Mouse (Mus musculus): ENCODE results near the gene Rassf1. TPM values are rescaled to one million over a fixed set of nuclear protein-coding genes. Genes with fewer than 3 reads are reported as not detected.
"Not testable (repeated sequence)": the region's sequence is repeated elsewhere in the genome, so short reads cannot be mapped to it uniquely, and the experiment has no call there.

The Rassf1 gene
- polyA plus RNA-seq, 1 experiment from 2014 or later, result 47.7 TPM

- Histone ChIP-seq H3K4me1 (ENCODE audit: control insufficient read depth in 2 of 2, insufficient read depth in 2 of 2, low read length in 2 of 2) (peaks cover 27 to 50% of the 10 kb centered on the region in 2 experiments), H3K4me2 (ENCODE audit: low read length) (peak overlapping the region; percentile 21), H3K36me3 (ENCODE audit: control insufficient read depth, insufficient read depth, low read length) (peaks cover 52% of the 10 kb centered on the region), H3K27ac (replicated peaks in 1 of 2; ENCODE audit: control insufficient read depth in 1 of 2, insufficient read depth in 1 of 2, low read depth in 2 of 2, low read length in 2 of 2) (peak overlapping the region in 1 of 2 experiments; percentile 92; a peak in 2 of 4 replicates)
- not testable (repeated sequence) for H3K4me3 ChIP-seq (ENCODE audit: control insufficient read depth in 1 of 2, insufficient read depth in 1 of 2, low read depth in 1 of 2, low read length in 2 of 2); H3K9ac ChIP-seq (ENCODE audit: low read length); ATAC-seq (ENCODE audit: insufficient number of reproducible peaks, insufficient read depth, low FRiP score, low read depth); H3K27me3 ChIP-seq (ENCODE audit: control insufficient read depth, insufficient read depth, low read length); H3K9me3 ChIP-seq (ENCODE audit: control insufficient read depth, low read length)
- WGBS, result 47% methylated on average over 5 of the region's 5 CpGs
Measured at GRCm38 (mm10) chr9:107565556-107565955, 14.2 kb downstream of the Rassf1 start.

- Histone ChIP-seq H3K36me3 (ENCODE audit: control insufficient read depth, insufficient read depth, low read length) (peaks cover 52% of the 10 kb centered on the region), H3K27ac (replicated peaks in 1 of 2; ENCODE audit: control insufficient read depth in 1 of 2, insufficient read depth in 1 of 2, low read depth in 2 of 2, low read length in 2 of 2) (peak overlapping the region; percentile 75 to 92), H3K4me1 (ENCODE audit: control insufficient read depth in 2 of 2, insufficient read depth in 2 of 2, low read length in 2 of 2) (peaks cover 33 to 56% of the 10 kb centered on the region in 2 experiments), H3K9me3 (ENCODE audit: control insufficient read depth, low read length) (no peaks in the 10 kb centered on the region), H3K27me3 (ENCODE audit: control insufficient read depth, insufficient read depth, low read length) (no peaks in the 10 kb centered on the region), H3K9ac (ENCODE audit: low read length) (0 out of 2 replicates have a peak overlapping the region, but pooled peaks have one; percentile 35), H3K4me2 (ENCODE audit: low read length) (peak overlapping the region; percentile 97), H3K4me3 (ENCODE audit: control insufficient read depth in 1 of 2, insufficient read depth in 1 of 2, low read depth in 1 of 2, low read length in 2 of 2) (no peak overlapping the region)
- ATAC-seq (ENCODE audit: insufficient number of reproducible peaks, insufficient read depth, low FRiP score, low read depth), result no peak
- 46% methylated on average over 15 of the region's 15 CpGs for WGBS
Measured at GRCm38 (mm10) chr9:107566041-107566709, 14.8 kb downstream of the Rassf1 start.

DNA sequence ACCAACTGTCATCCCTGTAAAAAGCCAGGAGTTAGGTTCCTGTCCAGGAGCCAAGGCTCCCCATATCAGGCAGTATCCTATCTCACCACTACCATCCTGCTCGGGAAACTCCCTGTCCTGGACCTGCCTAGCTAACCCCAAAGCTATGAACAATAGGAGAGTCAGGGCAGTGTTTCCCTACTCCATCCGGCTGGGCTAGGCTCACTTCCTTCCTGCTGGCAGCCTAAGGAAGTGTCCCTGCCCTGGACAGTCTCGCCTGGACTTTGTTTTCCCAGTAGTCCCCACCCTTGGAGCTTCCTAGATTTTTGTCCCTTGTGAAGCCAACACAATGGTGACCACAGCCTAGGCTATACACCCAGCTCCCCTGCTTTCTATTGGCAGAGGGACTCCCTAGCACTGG is 15.5 kb downstream of the Rassf1 start:
- H3K4me1 ChIP-seq (ENCODE audit: control insufficient read depth in 2 of 2, insufficient read depth in 2 of 2, low read length in 2 of 2), result peaks cover 38 to 61% of the 10 kb centered on the region in 2 experiments
- H3K27me3 ChIP-seq (ENCODE audit: control insufficient read depth, insufficient read depth, low read length), result no peaks in the 10 kb centered on the region
- H3K9ac ChIP-seq (ENCODE audit: low read length), result no peak overlapping the region
- H3K9me3 ChIP-seq (ENCODE audit: control insufficient read depth, low read length), result no peaks in the 10 kb centered on the region
- peak; percentile 42; the same call in 1 of the 2 replicates for ATAC-seq (ENCODE audit: insufficient number of reproducible peaks, insufficient read depth, low FRiP score, low read depth)
- peak overlapping the region; percentile 87 to 92 for H3K27ac ChIP-seq (replicated peaks in 1 of 2; ENCODE audit: control insufficient read depth in 1 of 2, insufficient read depth in 1 of 2, low read depth in 2 of 2, low read length in 2 of 2)
- H3K4me3 ChIP-seq (ENCODE audit: control insufficient read depth in 1 of 2, insufficient read depth in 1 of 2, low read depth in 1 of 2, low read length in 2 of 2), result no peak overlapping the region
- WGBS, result 54% methylated on average over 3 of the region's 3 CpGs
- H3K36me3 ChIP-seq (ENCODE audit: control insufficient read depth, insufficient read depth, low read length), result peaks cover 52% of the 10 kb centered on the region
- H3K4me2 ChIP-seq (ENCODE audit: low read length), result peak overlapping the region; percentile 97

DNA sequence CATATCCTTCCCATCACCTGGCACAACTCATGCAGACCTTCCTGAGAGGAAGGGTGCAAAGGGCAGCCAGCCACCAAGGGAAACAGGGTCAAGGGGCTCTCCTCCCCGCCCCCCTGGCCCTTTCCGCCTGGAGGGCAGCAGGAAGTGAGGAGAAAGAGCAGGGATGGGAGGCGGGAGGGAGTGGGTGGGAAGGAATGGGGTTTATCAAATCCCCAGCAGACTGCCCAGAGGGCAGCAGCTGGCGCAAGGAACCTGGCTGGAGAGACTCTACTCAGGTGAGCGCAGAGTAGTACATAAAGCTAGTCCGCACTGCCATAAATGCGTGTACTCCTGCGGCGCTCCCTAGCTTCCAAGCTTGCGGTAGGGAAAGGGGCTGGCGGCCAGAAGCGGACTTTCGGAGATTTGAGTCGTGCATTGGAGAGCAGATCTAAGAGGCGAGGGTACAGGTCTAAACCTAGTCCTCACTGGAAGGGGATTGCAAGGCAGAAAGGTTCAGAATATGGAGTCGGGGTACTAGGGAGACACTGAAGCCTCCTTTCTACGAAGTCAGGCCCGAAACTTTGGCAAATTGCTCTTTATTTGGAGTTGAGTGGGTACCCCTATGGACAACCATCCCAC is 16.5 kb downstream of the Rassf1 start, which contains the start of gene Hyal2:
TSS of gene Hyal2 (plus strand) at position 244 of the 618 bp plus-strand sequence.
- peaks cover 54% of the 10 kb centered on the region for H3K36me3 ChIP-seq (ENCODE audit: control insufficient read depth, insufficient read depth, low read length)
- H3K4me1 ChIP-seq (ENCODE audit: control insufficient read depth in 2 of 2, insufficient read depth in 2 of 2, low read length in 2 of 2), result peaks cover 38 to 61% of the 10 kb centered on the region in 2 experiments
- ATAC-seq (ENCODE audit: insufficient number of reproducible peaks, insufficient read depth, low FRiP score, low read depth), result no peak
- WGBS, result 8% methylated on average over 18 of the region's 18 CpGs
- H3K9me3 ChIP-seq (ENCODE audit: control insufficient read depth, low read length), result no peaks in the 10 kb centered on the region
- peak within 1 kb of the TSS; percentile 87 to 92 for H3K27ac ChIP-seq (replicated peaks in 1 of 2; ENCODE audit: control insufficient read depth in 1 of 2, insufficient read depth in 1 of 2, low read depth in 2 of 2, low read length in 2 of 2)
- peak within 1 kb of the TSS; percentile 97 for H3K4me2 ChIP-seq (ENCODE audit: low read length)
- no peaks in the 10 kb centered on the region for H3K27me3 ChIP-seq (ENCODE audit: control insufficient read depth, insufficient read depth, low read length)
- H3K4me3 ChIP-seq (ENCODE audit: control insufficient read depth in 1 of 2, insufficient read depth in 1 of 2, low read depth in 1 of 2, low read length in 2 of 2), result peak within 1 kb of the TSS; percentile 77 to 88
- H3K9ac ChIP-seq (ENCODE audit: low read length), result peak within 1 kb of the TSS; percentile 92

- H3K36me3 ChIP-seq (ENCODE audit: control insufficient read depth, insufficient read depth, low read length), result peaks cover 62% of the 10 kb centered on the region
- ATAC-seq (ENCODE audit: insufficient number of reproducible peaks, insufficient read depth, low FRiP score, low read depth), result peak; percentile 72
- peaks cover 38 to 60% of the 10 kb centered on the region in 2 experiments for H3K4me1 ChIP-seq (ENCODE audit: control insufficient read depth in 2 of 2, insufficient read depth in 2 of 2, low read length in 2 of 2)
- under 1% methylated on average over 41 of the region's 41 CpGs for WGBS
- no peaks in the 10 kb centered on the region for H3K27me3 ChIP-seq (ENCODE audit: control insufficient read depth, insufficient read depth, low read length)
- H3K27ac ChIP-seq (replicated peaks in 1 of 2; ENCODE audit: control insufficient read depth in 1 of 2, insufficient read depth in 1 of 2, low read depth in 2 of 2, low read length in 2 of 2), result peak overlapping the region; percentile 87 to 92
- peak overlapping the region; percentile 77 to 88 for H3K4me3 ChIP-seq (ENCODE audit: control insufficient read depth in 1 of 2, insufficient read depth in 1 of 2, low read depth in 1 of 2, low read length in 2 of 2)
- no peaks in the 10 kb centered on the region for H3K9me3 ChIP-seq (ENCODE audit: control insufficient read depth, low read length)
- H3K9ac ChIP-seq (ENCODE audit: low read length), result peak overlapping the region; percentile 92
- peak overlapping the region; percentile 97 for H3K4me2 ChIP-seq (ENCODE audit: low read length)
Measured at GRCm38 (mm10) chr9:107568331-107569261, 17.2 kb downstream of the Rassf1 start.

GRCm38 (mm10) chr9:107569270-107569669 is 17.9 kb downstream of the Rassf1 start:
- peak; percentile 3; the same call in 1 of the 2 replicates for ATAC-seq (ENCODE audit: insufficient number of reproducible peaks, insufficient read depth, low FRiP score, low read depth)
- Histone ChIP-seq H3K4me3 (ENCODE audit: control insufficient read depth in 1 of 2, insufficient read depth in 1 of 2, low read depth in 1 of 2, low read length in 2 of 2) (peak overlapping the region; percentile 77 to 88), H3K9ac (ENCODE audit: low read length) (peak overlapping the region; percentile 92), H3K9me3 (ENCODE audit: control insufficient read depth, low read length) (no peaks in the 10 kb centered on the region), H3K4me1 (ENCODE audit: control insufficient read depth in 2 of 2, insufficient read depth in 2 of 2, low read length in 2 of 2) (peaks cover 32 to 53% of the 10 kb centered on the region in 2 experiments), H3K27ac (replicated peaks in 1 of 2; ENCODE audit: control insufficient read depth in 1 of 2, insufficient read depth in 1 of 2, low read depth in 2 of 2, low read length in 2 of 2) (peak overlapping the region; percentile 87 to 92), H3K4me2 (ENCODE audit: low read length) (peak overlapping the region; percentile 97), H3K27me3 (ENCODE audit: control insufficient read depth, insufficient read depth, low read length) (no peaks in the 10 kb centered on the region), H3K36me3 (ENCODE audit: control insufficient read depth, insufficient read depth, low read length) (peaks cover 60% of the 10 kb centered on the region)
- WGBS, result under 1% methylated on average over 23 of the region's 23 CpGs

DNA sequence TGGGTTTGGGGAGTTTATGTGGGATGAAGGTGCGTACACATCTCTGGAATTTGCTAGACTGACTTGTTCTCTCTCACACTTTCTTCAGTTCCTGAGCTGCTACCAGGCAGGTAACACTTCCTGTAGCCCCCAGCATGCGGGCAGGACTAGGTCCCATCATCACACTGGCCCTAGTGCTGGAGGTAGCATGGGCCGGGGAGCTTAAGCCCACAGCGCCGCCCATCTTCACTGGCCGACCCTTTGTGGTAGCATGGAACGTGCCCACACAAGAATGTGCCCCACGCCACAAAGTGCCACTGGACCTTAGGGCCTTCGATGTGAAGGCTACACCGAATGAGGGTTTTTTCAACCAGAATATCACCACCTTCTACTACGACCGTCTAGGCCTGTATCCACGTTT is 18.7 kb downstream of the Rassf1 start:
- H3K9me3 ChIP-seq (ENCODE audit: control insufficient read depth, low read length), result no peaks in the 10 kb centered on the region
- H3K4me1 ChIP-seq (ENCODE audit: control insufficient read depth in 2 of 2, insufficient read depth in 2 of 2, low read length in 2 of 2), result peaks cover 32 to 48% of the 10 kb centered on the region in 2 experiments
- 51% methylated on average over 13 of the region's 13 CpGs for WGBS
- H3K4me2 ChIP-seq (ENCODE audit: low read length), result peak overlapping the region; percentile 97
- H3K27me3 ChIP-seq (ENCODE audit: control insufficient read depth, insufficient read depth, low read length), result no peaks in the 10 kb centered on the region
- peak overlapping the region; percentile 87 to 92; a peak in 3 of 4 replicates for H3K27ac ChIP-seq (replicated peaks in 1 of 2; ENCODE audit: control insufficient read depth in 1 of 2, insufficient read depth in 1 of 2, low read depth in 2 of 2, low read length in 2 of 2)
- no peak for ATAC-seq (ENCODE audit: insufficient number of reproducible peaks, insufficient read depth, low FRiP score, low read depth)
- peaks cover 59% of the 10 kb centered on the region for H3K36me3 ChIP-seq (ENCODE audit: control insufficient read depth, insufficient read depth, low read length)
- H3K4me3 ChIP-seq (ENCODE audit: control insufficient read depth in 1 of 2, insufficient read depth in 1 of 2, low read depth in 1 of 2, low read length in 2 of 2), result peak overlapping the region; percentile 77 to 88
- H3K9ac ChIP-seq (ENCODE audit: low read length), result peak overlapping the region; percentile 92

Measured in heart, embryonic 14.5 days (tissue).